Mouse (Mus musculus): ENCODE data around the gene Spock2. TPM values are rescaled to one million over a fixed set of nuclear protein-coding genes. Genes with fewer than 3 reads are reported as not detected.
"Not testable (repeated sequence)": the region's sequence is repeated elsewhere in the genome, so short reads cannot be mapped to it uniquely, and the experiment has no call there.

Gene Spock2
- total RNA-seq, 2 experiments from 2014 or later: 4.7 to 5.7 TPM

DNA sequence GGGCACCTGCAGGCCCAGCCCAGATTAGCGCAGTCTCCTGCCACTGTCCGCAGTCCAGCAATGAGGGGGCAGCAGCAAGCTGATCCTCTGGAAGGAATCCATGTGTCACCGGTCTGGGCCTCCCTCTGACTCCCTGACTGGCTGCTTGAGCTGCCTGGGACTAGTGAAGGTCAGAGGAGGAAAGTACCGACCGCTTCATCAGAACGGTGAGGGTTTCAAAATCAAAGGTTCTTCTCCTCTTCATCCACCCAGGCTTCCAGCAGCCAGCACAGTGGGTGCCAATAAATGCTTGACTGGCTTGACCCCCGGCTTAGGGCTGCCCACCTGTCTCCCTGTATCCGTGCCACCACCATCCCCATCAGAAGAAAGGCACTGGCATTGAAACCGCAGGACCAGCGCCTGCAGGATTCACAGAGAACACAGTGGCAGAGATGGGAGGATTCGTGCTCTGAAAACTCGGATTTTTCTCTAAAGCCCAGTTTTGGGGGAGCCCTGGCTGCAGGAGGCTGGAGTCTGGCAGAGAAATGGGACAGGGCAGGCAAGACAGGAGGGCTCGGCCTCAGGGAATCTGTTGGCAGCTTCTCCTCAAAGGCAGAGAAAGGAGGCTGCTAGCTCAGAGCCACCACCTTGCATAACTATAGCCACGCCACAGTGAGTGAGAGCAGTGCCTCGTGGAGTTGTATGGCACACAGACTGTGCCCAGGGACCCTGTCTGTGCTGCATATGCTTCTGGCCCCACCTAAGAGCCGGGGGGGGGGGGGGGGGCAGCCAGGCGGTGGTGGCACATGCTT lies 2.5 kb downstream of the Spock2 start:
- DNase-seq: no peak

GRCm38 (mm10) chr10:60109336-60109735 lies 3.3 kb downstream of the Spock2 start:
- no peak for DNase-seq

GRCm38 (mm10) chr10:60109989-60110388 lies 4.0 kb downstream of the Spock2 start:
- DNase-seq: no peak

DNA sequence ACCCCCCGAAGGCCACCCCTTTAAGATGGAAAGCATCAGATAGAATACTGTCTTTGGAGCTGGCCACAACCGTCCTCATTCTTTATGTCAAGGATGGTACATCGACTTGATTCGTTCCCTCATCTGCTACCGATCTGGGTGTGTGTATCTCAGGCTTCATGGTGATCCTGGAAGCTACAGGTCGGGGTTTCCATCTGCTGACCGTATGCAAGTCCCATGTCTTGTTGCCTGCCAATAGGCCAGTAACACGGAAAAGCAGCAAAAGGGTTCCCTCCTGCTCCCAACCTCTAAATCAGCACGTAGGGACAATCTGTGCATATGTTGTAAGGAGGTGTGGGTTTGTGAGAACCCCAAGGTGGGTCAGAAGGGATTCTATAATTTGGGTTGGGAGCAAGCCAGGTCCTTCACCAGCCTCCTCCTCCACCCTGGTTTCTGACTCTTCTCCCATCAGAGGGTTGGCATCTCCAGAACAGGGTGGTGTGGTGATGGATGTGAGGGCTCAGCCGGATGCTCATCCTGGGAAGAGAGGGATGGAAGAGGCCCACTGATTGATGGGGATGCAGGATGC lies 5.0 kb downstream of the Spock2 start:
- no peak for DNase-seq

DNA sequence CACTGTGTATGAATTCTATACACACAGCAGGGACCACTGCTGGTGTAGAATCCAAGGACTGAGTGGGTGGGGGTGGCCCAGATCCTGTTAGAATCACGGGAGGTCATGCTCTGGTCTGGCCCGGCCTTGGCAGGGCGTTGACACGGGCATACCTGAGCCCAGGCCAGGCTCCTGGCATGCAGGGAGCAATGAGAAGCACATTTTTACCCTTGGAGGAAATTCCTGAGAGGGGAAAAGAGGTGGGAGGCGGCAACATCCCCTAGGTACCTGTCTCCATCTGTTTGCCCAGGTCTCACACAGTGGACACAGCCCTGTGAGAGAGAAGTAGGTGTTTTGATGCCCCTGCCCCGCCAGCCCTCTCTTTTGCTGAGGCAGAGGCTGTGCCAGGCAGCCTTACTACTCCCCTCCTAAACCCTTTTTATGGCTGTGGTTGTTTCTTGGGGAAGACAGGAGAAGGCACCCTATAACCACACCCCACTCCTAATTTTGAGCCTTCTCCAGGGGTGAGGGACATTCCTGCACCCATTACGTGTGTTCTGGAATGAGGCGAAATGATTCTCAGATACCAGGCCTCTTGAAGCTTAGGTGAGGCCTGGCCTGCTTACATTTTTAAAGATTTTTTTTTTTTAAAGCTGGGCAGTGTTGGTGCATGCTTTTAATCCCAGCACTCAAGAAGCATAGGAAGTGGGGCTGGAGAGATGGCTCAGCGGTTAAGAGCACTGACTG lies 8.1 kb downstream of the Spock2 start:
- no peak for DNase-seq

- no peak for DNase-seq
Observed at GRCm38 (mm10) chr10:60115345-60116185, 9.5 kb downstream of the Spock2 start.

GRCm38 (mm10) chr10:60116997-60117396 lies 11.0 kb downstream of the Spock2 start:
- no peak for DNase-seq

DNA sequence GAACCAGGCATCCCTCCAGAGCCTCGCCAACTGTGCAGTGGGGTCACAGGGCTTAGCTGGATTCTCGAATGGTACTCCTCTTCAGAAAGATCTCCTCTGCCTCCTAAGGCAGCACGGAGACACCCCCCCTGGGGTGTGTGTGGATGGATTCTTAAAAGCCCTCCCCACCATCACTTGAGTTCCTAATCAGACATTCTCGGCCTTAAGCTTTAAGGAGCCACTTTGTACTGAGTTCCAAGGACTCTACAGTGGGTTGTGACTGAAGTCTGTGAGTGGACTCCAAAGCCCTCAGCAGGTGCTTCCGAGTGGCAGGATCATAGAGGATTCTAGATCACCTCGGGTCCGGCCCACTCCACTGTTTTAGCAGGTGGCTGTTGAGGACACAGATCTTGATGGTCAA lies 12.4 kb downstream of the Spock2 start:
- no peak for DNase-seq

DNA sequence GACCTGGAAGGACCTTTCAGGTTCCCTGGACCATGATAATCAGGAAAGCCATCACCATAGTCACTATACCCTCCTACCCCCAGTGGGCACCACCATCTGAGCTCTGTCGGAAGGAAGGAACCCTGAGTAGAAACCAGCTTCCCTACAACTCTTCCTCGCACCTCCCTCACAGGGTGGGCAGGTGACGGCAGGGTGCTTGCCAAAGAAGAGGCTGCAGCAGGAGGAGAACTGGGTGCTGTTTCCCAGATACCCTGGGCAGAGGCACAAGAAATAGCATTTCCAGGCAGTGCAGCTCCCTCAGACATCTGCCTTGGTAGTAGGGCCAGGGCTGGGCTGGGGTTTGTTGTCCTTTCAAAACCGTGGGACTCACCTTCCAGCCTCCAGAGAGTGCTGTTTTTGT lies 14.6 kb downstream of the Spock2 start:
- DNase-seq: no peak

- DNase-seq: no peak
Observed at GRCm38 (mm10) chr10:60124078-60124477, 18.1 kb downstream of the Spock2 start.

DNA sequence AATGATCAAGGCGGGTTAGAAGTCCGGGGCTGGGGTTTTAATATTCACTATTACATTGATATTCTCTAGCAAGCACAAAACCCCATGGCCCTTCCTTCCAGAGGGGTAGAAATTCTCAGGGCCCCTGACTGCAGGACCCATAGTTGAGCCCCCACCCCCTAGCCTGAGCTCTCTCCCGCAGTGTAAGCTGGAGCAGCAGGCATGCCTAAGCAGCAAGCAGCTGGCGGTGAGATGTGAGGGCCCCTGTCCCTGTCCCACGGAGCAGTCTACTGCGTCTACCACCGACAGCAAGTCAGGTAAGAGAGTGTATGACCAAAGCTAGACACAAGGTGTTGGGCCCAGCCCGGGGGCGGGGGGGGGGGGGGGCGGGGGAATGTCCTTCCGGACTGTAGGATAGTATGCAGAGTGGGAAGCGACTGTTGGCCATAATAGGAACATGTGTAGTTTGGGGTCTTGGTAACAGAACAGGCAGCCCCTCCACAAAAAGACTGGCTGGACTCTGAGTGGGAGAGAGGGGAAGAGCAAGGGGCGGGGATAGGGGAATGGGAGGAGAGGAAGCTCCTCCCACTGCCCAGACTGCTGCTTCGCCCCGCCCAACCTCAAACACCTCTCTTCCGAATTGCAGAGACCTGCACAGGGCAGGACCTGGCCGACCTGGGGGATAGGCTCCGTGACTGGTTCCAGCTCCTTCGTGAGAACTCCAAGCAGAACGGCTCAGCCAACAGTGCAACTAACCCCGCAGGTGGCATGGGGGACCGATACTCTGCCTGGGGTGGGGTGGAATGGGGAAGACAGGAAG lies 19.7 kb downstream of the Spock2 start:
- DNase-seq: no peak

- DNase-seq: no peak
Observed at GRCm38 (mm10) chr10:60128287-60128686, 22.3 kb downstream of the Spock2 start.

- no peak for DNase-seq
Observed at GRCm38 (mm10) chr10:60130504-60130903, 24.5 kb downstream of the Spock2 start.

DNA sequence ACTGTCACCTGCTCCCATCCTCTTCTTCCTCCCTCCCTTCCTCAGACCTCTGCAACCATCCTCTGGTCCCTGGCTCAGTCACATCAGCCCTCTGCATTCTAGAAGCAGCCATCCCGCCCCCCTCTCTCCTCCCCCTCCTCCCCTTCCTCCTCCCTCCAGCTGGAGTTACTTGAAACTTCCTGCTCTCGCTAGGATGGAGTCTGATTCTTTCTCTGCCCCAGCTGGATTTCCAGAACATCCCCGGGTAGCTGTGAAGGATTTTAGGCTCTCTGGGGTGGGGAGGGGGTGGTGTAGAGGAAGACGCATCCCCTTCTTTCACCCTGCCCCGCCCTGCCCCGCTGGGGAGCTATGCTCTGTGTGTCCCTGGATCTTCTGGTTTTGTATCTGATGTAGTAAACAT lies 27.5 kb downstream of the Spock2 start:
- no peak for DNase-seq

GRCm38 (mm10) chr10:60134201-60134600 lies 28.2 kb downstream of the Spock2 start:
- no peak for DNase-seq

DNA sequence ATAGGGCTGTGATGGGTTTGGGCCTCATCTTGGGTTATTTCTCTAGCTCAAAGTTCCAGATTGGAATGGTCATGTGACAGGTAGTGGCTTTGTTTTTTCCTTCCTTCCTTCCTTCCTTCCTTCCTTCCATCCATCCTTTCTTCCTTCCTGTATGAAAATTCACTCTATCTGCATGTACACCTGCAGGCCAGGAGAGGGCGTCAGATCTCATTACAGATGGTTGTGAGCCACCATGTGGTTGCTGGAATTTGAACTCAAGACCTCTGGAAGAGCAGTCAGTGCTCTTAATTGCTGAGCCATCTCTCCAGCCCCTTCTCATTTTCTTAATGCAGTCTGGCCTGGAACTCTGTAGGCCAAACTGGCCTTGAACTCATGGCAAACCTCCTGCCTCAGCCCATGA lies 30.0 kb downstream of the Spock2 start:
- not testable (repeated sequence) for DNase-seq

DNA sequence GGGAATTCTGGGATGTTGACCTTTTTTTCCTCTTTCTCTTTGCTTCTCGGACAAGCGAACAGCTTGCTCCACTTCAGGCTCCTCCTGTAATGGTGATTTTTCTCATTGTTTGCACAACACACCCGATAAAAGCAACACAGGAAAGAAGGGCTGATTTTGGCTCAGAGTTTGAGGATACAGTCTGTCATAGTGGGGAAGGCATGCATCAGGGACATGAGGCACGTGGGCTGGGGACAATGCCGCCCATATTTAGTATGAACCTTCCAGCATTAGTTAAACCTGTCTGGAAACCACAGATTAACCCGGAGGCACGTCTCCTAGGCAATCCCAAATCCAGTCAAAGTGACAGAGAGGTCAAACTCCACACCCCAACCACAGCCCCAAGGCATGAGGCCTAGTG lies 30.9 kb downstream of the Spock2 start:
- DNase-seq: no peak

DNA sequence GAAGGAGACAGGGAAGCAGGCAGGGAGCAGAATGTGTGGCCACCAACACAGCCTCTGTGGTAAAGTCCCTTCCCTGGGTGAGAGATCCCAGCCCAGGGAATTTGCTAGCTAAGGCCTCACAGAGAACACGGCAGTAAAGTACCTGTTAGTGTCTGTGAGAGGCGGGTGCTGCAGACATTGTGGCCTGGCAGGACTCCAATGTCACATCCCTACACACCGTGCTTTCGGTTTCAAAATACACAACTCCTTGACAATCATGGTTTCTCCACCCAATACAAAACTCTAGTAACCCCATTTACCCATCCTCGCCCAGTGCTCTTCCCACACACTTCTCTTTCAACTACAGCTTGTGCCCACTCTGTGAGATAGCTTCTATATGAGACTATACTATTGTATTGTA lies 32.7 kb downstream of the Spock2 start:
- DNase-seq: no peak

DNA sequence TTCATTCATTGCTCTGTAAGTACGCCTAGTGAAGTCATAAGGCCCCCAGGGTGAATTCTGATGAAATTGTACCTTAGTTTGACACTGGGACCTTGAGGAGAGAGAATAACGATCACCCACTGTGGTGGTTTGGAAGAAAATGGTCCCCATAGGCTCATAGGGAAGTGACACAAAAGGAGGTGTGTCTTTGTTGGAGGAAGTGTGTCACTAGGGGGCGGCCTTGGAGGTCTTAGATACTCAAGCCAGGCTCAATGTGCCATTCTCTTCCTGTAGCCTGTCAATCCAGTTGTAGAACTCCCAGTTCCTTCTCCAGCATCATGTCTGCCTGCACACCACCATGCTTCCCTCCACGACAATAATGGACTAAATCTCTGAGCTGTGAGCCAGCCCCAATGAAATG lies 34.7 kb downstream of the Spock2 start:
- DNase-seq: no peak

- no peak for DNase-seq
Observed at GRCm38 (mm10) chr10:60141656-60142160, 35.7 kb downstream of the Spock2 start.

GRCm38 (mm10) chr10:60147510-60148047 lies 41.6 kb downstream of the Spock2 start:
- not testable (repeated sequence) for DNase-seq

Measured in gastrocnemius, postnatal 25 days (tissue).